Mouse (Mus musculus) liver, embryonic 13.5 days (tissue): ENCODE data around the gene Selenos. TPM values are rescaled to one million over a fixed set of nuclear protein-coding genes. Genes with fewer than 3 reads are reported as not detected.

Source experiments
- ATAC-seq: fragments of 200-750 bp; cut with Nextera tagmentation; 2 replicates; pipeline ENCODE4 v1.8.0; 2017; ENCODE audit warnings: low read depth, mild to moderate bottlenecking, moderate number of reproducible peaks, moderate library complexity
- DNase-seq: peaks from one replicate; pipeline ENCODE4 v3.0.0; 2022
- H3K27ac ChIP-seq: fragments of 300-500 bp; sonication (generic); 2 replicates; pipeline ENCODE4 v1.5.1; 2015; ENCODE audit warnings: moderate library complexity, mild to moderate bottlenecking, inconsistent platforms
- H3K27me3 ChIP-seq: fragments of 300-500 bp; sonication (generic); 2 replicates; pipeline ENCODE4 v1.6.1; 2015; ENCODE audit warnings: mild to moderate bottlenecking, inconsistent platforms
- H3K36me3 ChIP-seq: fragments of 300-500 bp; sonication (generic); 2 replicates; pipeline ENCODE4 v1.6.1; 2015; ENCODE audit warnings: mild to moderate bottlenecking, inconsistent platforms
- H3K4me1 ChIP-seq: fragments of 300-500 bp; sonication (generic); replicated peaks from 2 replicates; pipeline ENCODE4 v1.6.1; 2015; ENCODE audit warnings: inconsistent platforms
- H3K4me2 ChIP-seq: fragments of 300-500 bp; sonication (generic); 2 replicates; pipeline ENCODE4 v1.6.1; 2015; ENCODE audit warnings: inconsistent platforms, mild to moderate bottlenecking, moderate library complexity
- H3K4me3 ChIP-seq: fragments of 300-500 bp; sonication (generic); replicated peaks from 2 replicates; pipeline ENCODE4 v1.5.1; 2015; ENCODE audit warnings: mild to moderate bottlenecking, inconsistent platforms
- H3K9ac ChIP-seq: fragments of 300-500 bp; sonication (generic); 2 replicates; pipeline ENCODE4 v1.6.1; 2015; ENCODE audit warnings: mild to moderate bottlenecking, inconsistent platforms
- H3K9me3 ChIP-seq: fragments of 300-500 bp; sonication (generic); replicated peaks from 2 replicates; pipeline ENCODE4 v1.6.1; 2016; ENCODE audit warnings: inconsistent platforms
- WGBS: fragments of 180-500 bp; shearing (Covaris S2); methylation state at CpG from one replicate; pipeline ENCODE4 v1.1.7; 2015; ENCODE audit not compliant: insufficient replicate concordance; 5-methylcytosine and 5-hydroxymethylcytosine counted together
- polyA plus RNA-seq: library from polyadenylated mRNA; unstranded; fragments of >200 nt; fragmentation: Nextera tagmentation; extraction: Ambion mirVana; gene quantifications from 2 replicates; pipeline ENCODE4 v1.2.1, GENCODE M21; 2015

The Selenos gene
- polyA plus RNA-seq, 1 experiment from 2014 or later: 64.6 TPM

DNA sequence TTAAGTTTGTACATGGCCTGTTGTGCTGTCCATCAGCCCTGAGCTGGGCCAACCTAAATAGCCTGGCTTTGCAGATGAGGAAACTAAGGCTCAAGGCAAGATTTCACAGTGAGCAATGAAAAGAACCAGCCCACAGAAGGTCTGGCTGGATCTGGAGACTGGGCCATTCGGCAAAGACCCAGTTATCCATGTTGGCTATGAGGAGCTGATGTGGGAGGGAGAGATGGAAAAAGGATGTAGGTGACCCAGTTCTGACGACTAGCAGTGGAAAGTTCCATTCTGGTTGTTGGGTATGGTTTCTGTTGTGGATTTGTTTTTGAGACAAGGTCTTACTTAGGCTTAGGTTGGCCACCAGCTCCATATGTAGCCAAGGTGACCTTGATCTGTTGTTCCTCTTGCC lies 8.6 kb downstream of the Selenos start:
- H3K4me1 ChIP-seq: no peaks in the 10 kb centered on the region
- ATAC-seq (no peak), DNase-seq (no peak)
- H3K9ac ChIP-seq: no peak overlapping the region
- H3K27me3 ChIP-seq: no peaks in the 10 kb centered on the region
- H3K4me2 ChIP-seq: no peak overlapping the region
- no peaks in the 10 kb centered on the region for H3K9me3 ChIP-seq
- 67% methylated on average over 2 of the region's 2 CpGs for WGBS
- no peak overlapping the region for H3K4me3 ChIP-seq
- no peak overlapping the region for H3K27ac ChIP-seq
- H3K36me3 ChIP-seq: peaks cover 78% of the 10 kb centered on the region

GRCm38 (mm10) chr7:66090676-66091190 lies 11.3 kb downstream of the Selenos start:
- H3K9me3 ChIP-seq: no peaks in the 10 kb centered on the region
- H3K4me1 ChIP-seq: no peaks in the 10 kb centered on the region
- no peak overlapping the region for H3K27ac ChIP-seq
- H3K9ac ChIP-seq: no peak overlapping the region
- no peak overlapping the region for H3K4me2 ChIP-seq
- WGBS: 83% methylated on average over 11 of the region's 11 CpGs
- no peak overlapping the region for H3K4me3 ChIP-seq
- H3K27me3 ChIP-seq: no peaks in the 10 kb centered on the region
- H3K36me3 ChIP-seq: peaks cover 55% of the 10 kb centered on the region
- ATAC-seq (no peak), DNase-seq (no peak)

- DNase-seq: no peak
- ATAC-seq: no peak
- H3K9ac ChIP-seq: no peak overlapping the region
- H3K4me3 ChIP-seq: no peak overlapping the region
- no peak overlapping the region for H3K4me2 ChIP-seq
- H3K36me3 ChIP-seq: peaks cover 47% of the 10 kb centered on the region
- no peaks in the 10 kb centered on the region for H3K9me3 ChIP-seq
- no peaks in the 10 kb centered on the region for H3K27me3 ChIP-seq
- no peak overlapping the region for H3K27ac ChIP-seq
- H3K4me1 ChIP-seq: no peaks in the 10 kb centered on the region
- 74% methylated on average over 7 of the region's 7 CpGs for WGBS
These were observed 12.1 kb downstream of the Selenos start for GRCm38 (mm10) chr7:66091553-66091952.

GRCm38 (mm10) chr7:66092656-66093055 lies 13.2 kb downstream of the Selenos start:
- Histone ChIP-seq H3K27ac (no peak overlapping the region), H3K4me2 (no peak overlapping the region), H3K9me3 (no peaks in the 10 kb centered on the region), H3K4me3 (no peak overlapping the region), H3K4me1 (no peaks in the 10 kb centered on the region), H3K36me3 (peaks cover 36% of the 10 kb centered on the region), H3K9ac (no peak overlapping the region), H3K27me3 (no peaks in the 10 kb centered on the region)
- ATAC-seq: no peak
- WGBS: 77% methylated on average over 8 of the region's 8 CpGs
- no peak for DNase-seq

- ATAC-seq (no peak), DNase-seq (no peak)
- Histone ChIP-seq H3K36me3 (peaks cover 22% of the 10 kb centered on the region), H3K9ac (no peak overlapping the region), H3K9me3 (no peaks in the 10 kb centered on the region), H3K27ac (no peak overlapping the region), H3K4me2 (no peak overlapping the region), H3K27me3 (no peaks in the 10 kb centered on the region), H3K4me1 (no peaks in the 10 kb centered on the region), H3K4me3 (no peak overlapping the region)
- WGBS: 61% methylated on average over 5 of the region's 5 CpGs
These were observed 14.7 kb downstream of the Selenos start for GRCm38 (mm10) chr7:66094141-66094540.

DNA sequence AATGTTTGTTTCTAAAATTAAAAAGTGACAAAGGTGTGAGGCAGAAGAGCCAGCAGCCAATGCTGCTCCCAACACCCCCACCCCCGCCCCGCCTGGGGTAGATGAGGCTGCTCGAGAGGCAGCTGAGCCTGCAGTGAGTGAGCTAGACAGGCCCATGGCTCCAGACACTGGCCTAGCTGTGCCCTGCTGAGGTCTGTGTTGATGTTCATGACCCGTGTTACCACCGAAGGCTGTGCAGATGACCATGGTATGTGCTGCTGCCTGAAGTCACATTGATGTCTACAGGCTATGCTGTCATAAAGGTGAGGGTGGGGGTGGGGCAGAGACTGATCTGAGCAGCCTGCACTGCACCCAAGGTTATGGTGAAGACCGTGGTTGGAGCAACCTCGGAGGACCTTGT lies 19.4 kb downstream of the Selenos start:
- H3K4me1 ChIP-seq: no peaks in the 10 kb centered on the region
- 72% methylated on average over 7 of the region's 7 CpGs for WGBS
- H3K27ac ChIP-seq: no peak overlapping the region
- DNase-seq: no peak
- no peaks in the 10 kb centered on the region for H3K36me3 ChIP-seq
- no peaks in the 10 kb centered on the region for H3K9me3 ChIP-seq
- peaks cover 9% of the 10 kb centered on the region for H3K27me3 ChIP-seq
- no peak overlapping the region for H3K4me3 ChIP-seq
- no peak overlapping the region for H3K4me2 ChIP-seq
- no peak for ATAC-seq
- H3K9ac ChIP-seq: no peak overlapping the region

DNA sequence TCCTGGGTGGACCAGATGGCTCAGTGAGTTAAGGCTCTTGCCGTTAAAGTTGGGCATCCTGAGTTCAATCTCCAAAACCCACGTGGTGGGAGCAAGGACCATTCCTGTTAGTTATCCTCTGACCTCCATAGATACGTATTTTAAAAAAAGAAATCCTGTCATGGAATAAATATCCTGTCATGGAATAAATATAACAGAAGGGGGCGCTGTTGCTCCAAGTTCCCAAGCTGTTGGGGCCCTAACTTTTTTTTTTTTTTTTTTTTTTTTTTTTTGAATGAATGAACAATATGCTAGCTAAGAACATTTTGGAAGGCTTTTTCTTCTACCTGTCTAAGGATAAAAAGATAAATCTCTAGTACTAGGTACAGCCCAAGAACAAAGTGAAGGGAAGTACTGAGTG lies 22.4 kb downstream of the Selenos start:
- H3K27me3 ChIP-seq: peaks cover 9% of the 10 kb centered on the region
- WGBS: 5% methylated on average over 4 of the region's 4 CpGs

DNA sequence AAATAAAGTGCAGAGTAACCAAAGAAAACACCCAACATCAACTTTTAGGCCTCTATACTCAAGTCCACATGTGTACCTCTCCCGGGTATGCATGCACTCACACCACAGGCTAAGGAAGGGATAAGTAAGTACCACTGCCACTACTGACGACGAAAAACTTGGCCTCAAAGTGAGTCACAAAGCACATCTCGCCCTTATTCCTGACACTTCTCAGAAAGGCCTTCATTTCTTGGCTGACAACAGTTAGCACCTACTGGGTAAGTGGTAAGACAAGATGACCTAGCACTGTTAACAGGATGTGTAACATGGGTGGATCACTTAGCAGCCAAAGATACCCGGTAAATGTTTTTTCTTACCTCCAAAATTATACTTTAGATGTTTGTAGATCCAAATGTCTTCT lies 25.1 kb downstream of the Selenos start:
- 77% methylated on average over 5 of the region's 5 CpGs for WGBS
- no peak overlapping the region for H3K9ac ChIP-seq
- H3K4me3 ChIP-seq: no peak overlapping the region
- no peaks in the 10 kb centered on the region for H3K9me3 ChIP-seq
- H3K27me3 ChIP-seq: peaks cover 15% of the 10 kb centered on the region
- H3K27ac ChIP-seq: no peak overlapping the region
- ATAC-seq (no peak), DNase-seq (no peak)
- no peak overlapping the region for H3K4me2 ChIP-seq
- H3K36me3 ChIP-seq: no peaks in the 10 kb centered on the region
- H3K4me1 ChIP-seq: peaks cover 12% of the 10 kb centered on the region

More for the DNA sequence above, 22.4 kb downstream of the Selenos start:
- DNase-seq (no peak), ATAC-seq (no peak)
- H3K9me3 ChIP-seq: no peaks in the 10 kb centered on the region
- no peak overlapping the region for H3K27ac ChIP-seq
- no peak overlapping the region for H3K9ac ChIP-seq
- no peaks in the 10 kb centered on the region for H3K36me3 ChIP-seq
- no peak overlapping the region for H3K4me2 ChIP-seq
- no peak overlapping the region for H3K4me3 ChIP-seq
- no peaks in the 10 kb centered on the region for H3K4me1 ChIP-seq

- Histone ChIP-seq H3K27me3 (peaks cover 11% of the 10 kb centered on the region), H3K4me1 (peaks cover 14% of the 10 kb centered on the region), H3K36me3 (no peaks in the 10 kb centered on the region), H3K9me3 (no peaks in the 10 kb centered on the region), H3K4me3 (no peak overlapping the region), H3K4me2 (no peak overlapping the region), H3K27ac (no peak overlapping the region), H3K9ac (no peak overlapping the region)
- ATAC-seq: no peak
- WGBS: 51% methylated on average over 4 of the region's 4 CpGs
- DNase-seq: no peak
These were observed 26.3 kb downstream of the Selenos start for GRCm38 (mm10) chr7:66105771-66106170.

DNA sequence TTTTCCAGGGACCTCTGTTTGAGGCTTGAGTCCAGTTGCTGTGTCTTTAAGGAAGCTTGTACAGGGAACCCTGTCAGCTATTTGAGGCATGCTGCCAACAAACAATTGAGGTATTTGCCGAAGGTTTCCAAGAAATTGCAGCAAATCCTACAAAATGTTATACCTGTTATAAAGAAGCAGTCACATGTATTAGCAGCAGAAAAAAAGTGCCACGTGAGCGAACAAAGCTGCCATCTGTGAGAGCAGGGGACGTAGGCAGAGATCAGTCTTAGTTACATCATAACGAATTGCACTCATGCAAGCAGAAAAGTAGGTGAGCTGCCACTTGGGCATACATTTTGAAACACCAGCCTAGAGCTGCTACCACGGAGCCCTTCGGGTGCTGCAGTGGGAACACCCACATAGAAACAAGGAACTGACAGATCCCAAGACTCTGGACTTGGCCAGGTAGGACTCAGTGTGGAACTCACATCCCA lies 27.2 kb downstream of the Selenos start:
- ATAC-seq (no peak), DNase-seq (no peak)
- H3K4me3 ChIP-seq: no peak overlapping the region
- H3K9me3 ChIP-seq: no peaks in the 10 kb centered on the region
- 73% methylated on average over 7 of the region's 7 CpGs for WGBS
- H3K4me1 ChIP-seq: peaks cover 22% of the 10 kb centered on the region
- peaks cover 6% of the 10 kb centered on the region; the same call in 1 of the 2 replicates for H3K27me3 ChIP-seq
- H3K9ac ChIP-seq: no peak overlapping the region
- H3K36me3 ChIP-seq: no peaks in the 10 kb centered on the region
- H3K27ac ChIP-seq: no peak overlapping the region; the same call in 1 of the 2 replicates
- no peak overlapping the region for H3K4me2 ChIP-seq

DNA sequence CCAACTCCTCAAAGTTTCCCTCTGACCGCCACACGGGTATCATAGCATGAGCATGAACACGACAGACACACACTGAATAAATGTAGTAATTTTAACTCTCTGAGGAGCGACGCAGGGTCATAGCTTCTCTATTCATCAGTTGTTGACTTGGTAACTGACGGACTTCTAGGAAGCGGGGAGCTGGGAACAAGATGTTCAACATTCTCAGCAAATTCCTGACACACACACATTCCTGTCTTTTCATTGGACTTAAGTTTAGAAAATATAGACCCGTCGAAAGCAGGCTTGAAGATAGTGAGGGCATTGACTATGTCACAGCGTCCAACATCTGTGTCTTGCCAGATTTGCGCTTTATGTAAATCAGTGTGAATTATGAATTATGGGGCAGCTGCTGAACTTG lies 27.8 kb downstream of the Selenos start:
- H3K27ac ChIP-seq: no peak overlapping the region
- no peak overlapping the region for H3K4me3 ChIP-seq
- no peak overlapping the region for H3K9ac ChIP-seq
- ATAC-seq: no peak
- H3K27me3 ChIP-seq: peaks cover 6% of the 10 kb centered on the region; the same call in 1 of the 2 replicates
- WGBS: 73% methylated on average over 11 of the region's 11 CpGs
- no peak overlapping the region for H3K4me2 ChIP-seq
- no peaks in the 10 kb centered on the region for H3K9me3 ChIP-seq
- peaks cover 28% of the 10 kb centered on the region for H3K4me1 ChIP-seq
- no peaks in the 10 kb centered on the region for H3K36me3 ChIP-seq
- no peak for DNase-seq

- Histone ChIP-seq H3K4me1 (peaks cover 35% of the 10 kb centered on the region), H3K27ac (no peak overlapping the region), H3K4me2 (peak overlapping the region; percentile 97; the same call in 1 of the 2 replicates), H3K9me3 (no peaks in the 10 kb centered on the region), H3K27me3 (peaks cover 6% of the 10 kb centered on the region; the same call in 1 of the 2 replicates), H3K4me3 (no peak overlapping the region; the same call in 1 of the 2 replicates), H3K9ac (no peak overlapping the region; the same call in 1 of the 2 replicates), H3K36me3 (no peaks in the 10 kb centered on the region)
- no peak for ATAC-seq
- peak; percentile 38 for DNase-seq
- WGBS: 14% methylated on average over 7 of the region's 7 CpGs
These were observed 28.5 kb downstream of the Selenos start for GRCm38 (mm10) chr7:66107930-66108329.
